Mouse (Mus musculus): Measurements from ENCODE around the gene Defb22.

DNA sequence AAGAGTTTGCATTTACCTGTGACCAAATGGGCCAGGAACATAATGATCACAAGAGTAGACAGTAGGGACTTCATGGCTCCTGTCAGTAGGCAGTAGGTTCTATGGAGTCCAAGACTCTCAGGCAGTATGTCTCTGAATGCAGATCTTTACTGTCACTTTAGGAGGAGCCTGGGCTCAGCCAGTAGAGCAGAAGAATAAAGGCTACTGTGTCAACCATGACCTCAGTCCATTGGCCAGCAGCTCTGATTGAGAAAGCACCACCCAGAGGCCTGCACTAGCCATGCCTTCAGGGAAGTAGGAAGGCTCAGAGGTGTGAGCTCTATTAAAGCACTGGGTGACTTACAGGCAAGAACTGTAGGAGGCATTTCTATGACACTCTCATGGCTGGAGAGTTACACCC is at the start of gene Defb22:
- no peak for TF ChIP-seq CTCF (IDR thresholded peaks at IDR 0.05)
- no peak for TF ChIP-seq EP300 (IDR thresholded peaks at IDR 0.05; ENCODE audit: insufficient read depth, low read depth, low read length)
- no peak for TF ChIP-seq POLR2A (IDR thresholded peaks at IDR 0.05; ENCODE audit: insufficient read depth, low read depth, low read length)

All from heart, adult 2 months (tissue).